Mouse (Mus musculus): ENCODE results near the gene Usp7. TPM values are rescaled to one million over a fixed set of nuclear protein-coding genes. Genes with fewer than 3 reads are reported as not detected.

Usp7 gene
- polyA plus RNA-seq, 1 experiment from 2014 or later = 28.4 TPM

- Histone ChIP-seq H3K36me3 (peaks cover 54% of the 10 kb centered on the region), H3K4me1 (peaks cover 7% of the 10 kb centered on the region; the same call in 1 of the 2 replicates), H3K27me3 (no peaks in the 10 kb centered on the region), H3K27ac (replicated peaks) (no peak overlapping the region), H3K4me3 (replicated peaks) (no peak overlapping the region), H3K9me3 (replicated peaks) (no peaks in the 10 kb centered on the region), H3K9ac (no peak overlapping the region), H3K4me2 (replicated peaks) (no peak overlapping the region)
- 60% methylated on average over 10 of the region's 10 CpGs for whole genome bisulfite sequencing
- ATAC-seq (ENCODE audit: insufficient number of reproducible peaks, low FRiP score, low TSS enrichment, low read depth) = no peak
Measured at GRCm38 (mm10) chr16:8715513-8716080, 76.5 kb downstream of the Usp7 start.

- Histone ChIP-seq H3K9me3 (replicated peaks) (no peaks in the 10 kb centered on the region), H3K4me2 (replicated peaks) (no peak overlapping the region), H3K36me3 (peaks cover 61% of the 10 kb centered on the region), H3K27me3 (no peaks in the 10 kb centered on the region), H3K27ac (replicated peaks) (no peak overlapping the region), H3K4me1 (peaks cover 7% of the 10 kb centered on the region; the same call in 1 of the 2 replicates), H3K4me3 (replicated peaks) (no peak overlapping the region), H3K9ac (no peak overlapping the region)
- WGBS = 81% methylated on average over 5 of the region's 5 CpGs
- ATAC-seq (ENCODE audit: insufficient number of reproducible peaks, low FRiP score, low TSS enrichment, low read depth) = no peak
Measured at GRCm38 (mm10) chr16:8714851-8715250, 77.3 kb downstream of the Usp7 start.

- 0 out of 2 replicates have a peak, but pooled peaks cover 3% of the 10 kb centered on the region for H3K4me1 ChIP-seq
- H3K36me3 ChIP-seq = peaks cover 88% of the 10 kb centered on the region
- no peak overlapping the region for H3K4me2 ChIP-seq (replicated peaks)
- H3K27me3 ChIP-seq = no peaks in the 10 kb centered on the region
- H3K4me3 ChIP-seq (replicated peaks) = no peak overlapping the region
- ATAC-seq (ENCODE audit: insufficient number of reproducible peaks, low FRiP score, low TSS enrichment, low read depth) = no peak
- no peaks in the 10 kb centered on the region for H3K9me3 ChIP-seq (replicated peaks)
- no peak overlapping the region for H3K27ac ChIP-seq (replicated peaks)
- 70% methylated on average over 9 of the region's 9 CpGs for WGBS
- no peak overlapping the region for H3K9ac ChIP-seq
Measured at GRCm38 (mm10) chr16:8711998-8712397, 80.1 kb downstream of the Usp7 start.

GRCm38 (mm10) chr16:8700586-8700985 lies 91.5 kb downstream of the Usp7 start:
- Histone ChIP-seq H3K9me3 (replicated peaks) (no peaks in the 10 kb centered on the region), H3K36me3 (peaks cover 91% of the 10 kb centered on the region), H3K4me1 (no peaks in the 10 kb centered on the region), H3K4me2 (replicated peaks) (no peak overlapping the region), H3K27ac (replicated peaks) (no peak overlapping the region), H3K27me3 (no peaks in the 10 kb centered on the region), H3K9ac (no peak overlapping the region), H3K4me3 (replicated peaks) (no peak overlapping the region)
- no peak for ATAC-seq (ENCODE audit: insufficient number of reproducible peaks, low FRiP score, low TSS enrichment, low read depth)
- WGBS = 87% methylated on average over 3 of the region's 3 CpGs

- Histone ChIP-seq H3K4me3 (replicated peaks) (no peak overlapping the region), H3K36me3 (peaks cover 94% of the 10 kb centered on the region), H3K4me2 (replicated peaks) (no peak overlapping the region), H3K27ac (replicated peaks) (no peak overlapping the region), H3K9ac (no peak overlapping the region), H3K9me3 (replicated peaks) (no peaks in the 10 kb centered on the region), H3K4me1 (no peaks in the 10 kb centered on the region), H3K27me3 (no peaks in the 10 kb centered on the region)
- ATAC-seq (ENCODE audit: insufficient number of reproducible peaks, low FRiP score, low TSS enrichment, low read depth) = no peak
- 91% methylated on average over 8 of the region's 8 CpGs for WGBS
Measured at GRCm38 (mm10) chr16:8699556-8699955, 92.6 kb downstream of the Usp7 start.

GRCm38 (mm10) chr16:8691206-8691605 lies 100.9 kb downstream of the Usp7 start:
- peaks cover 82% of the 10 kb centered on the region for H3K36me3 ChIP-seq
- no peak overlapping the region for H3K4me3 ChIP-seq (replicated peaks)
- no peak overlapping the region for H3K9ac ChIP-seq
- WGBS = 93% methylated on average over 7 of the region's 7 CpGs
- no peak overlapping the region for H3K4me2 ChIP-seq (replicated peaks)
- H3K27ac ChIP-seq (replicated peaks) = no peak overlapping the region
- no peaks in the 10 kb centered on the region for H3K9me3 ChIP-seq (replicated peaks)
- H3K4me1 ChIP-seq = no peaks in the 10 kb centered on the region
- no peaks in the 10 kb centered on the region for H3K27me3 ChIP-seq
- no peak for ATAC-seq (ENCODE audit: insufficient number of reproducible peaks, low FRiP score, low TSS enrichment, low read depth)

- Histone ChIP-seq H3K9me3 (replicated peaks) (no peaks in the 10 kb centered on the region), H3K4me3 (replicated peaks) (no peak overlapping the region), H3K4me1 (no peaks in the 10 kb centered on the region), H3K36me3 (peaks cover 77% of the 10 kb centered on the region), H3K4me2 (replicated peaks) (no peak overlapping the region), H3K27me3 (no peaks in the 10 kb centered on the region), H3K27ac (replicated peaks) (no peak overlapping the region), H3K9ac (no peak overlapping the region)
- ATAC-seq (ENCODE audit: insufficient number of reproducible peaks, low FRiP score, low TSS enrichment, low read depth) = no peak
- WGBS = 84% methylated on average over 11 of the region's 11 CpGs
Measured at GRCm38 (mm10) chr16:8689979-8690656, 102.0 kb downstream of the Usp7 start.

- Histone ChIP-seq H3K36me3 (peaks cover 54% of the 10 kb centered on the region), H3K27me3 (no peaks in the 10 kb centered on the region)
Measured at GRCm38 (mm10) chr16:8687559-8688112, 104.5 kb downstream of the Usp7 start.

GRCm38 (mm10) chr16:8686871-8687535 lies 105.1 kb downstream of the Usp7 start:
- Histone ChIP-seq H3K4me2 (replicated peaks) (no peak overlapping the region), H3K27ac (replicated peaks) (no peak overlapping the region), H3K9me3 (replicated peaks) (no peaks in the 10 kb centered on the region), H3K4me3 (replicated peaks) (no peak overlapping the region), H3K36me3 (peaks cover 48% of the 10 kb centered on the region), H3K4me1 (no peaks in the 10 kb centered on the region), H3K27me3 (no peaks in the 10 kb centered on the region), H3K9ac (no peak overlapping the region)
- WGBS = 70% methylated on average over 11 of the region's 11 CpGs
- no peak for ATAC-seq (ENCODE audit: insufficient number of reproducible peaks, low FRiP score, low TSS enrichment, low read depth)

More at GRCm38 (mm10) chr16:8687559-8688112, 104.5 kb downstream of the Usp7 start:
- H3K4me1 ChIP-seq = no peaks in the 10 kb centered on the region
- no peak overlapping the region for H3K27ac ChIP-seq (replicated peaks)
- ATAC-seq (ENCODE audit: insufficient number of reproducible peaks, low FRiP score, low TSS enrichment, low read depth) = no peak
- no peak overlapping the region for H3K4me3 ChIP-seq (replicated peaks)
- no peak overlapping the region for H3K4me2 ChIP-seq (replicated peaks)
- no peaks in the 10 kb centered on the region for H3K9me3 ChIP-seq (replicated peaks)
- no peak overlapping the region for H3K9ac ChIP-seq

GRCm38 (mm10) chr16:8686121-8686870 lies 105.8 kb downstream of the Usp7 start:
- WGBS = 53% methylated on average over 7 of the region's 7 CpGs
- ATAC-seq (ENCODE audit: insufficient number of reproducible peaks, low FRiP score, low TSS enrichment, low read depth) = no peak

GRCm38 (mm10) chr16:8685087-8685486 lies 107.0 kb downstream of the Usp7 start:
- no peak overlapping the region for H3K9ac ChIP-seq
- no peaks in the 10 kb centered on the region for H3K4me1 ChIP-seq
- ATAC-seq (ENCODE audit: insufficient number of reproducible peaks, low FRiP score, low TSS enrichment, low read depth) = no peak
- H3K4me3 ChIP-seq (replicated peaks) = no peak overlapping the region
- no peak overlapping the region for H3K27ac ChIP-seq (replicated peaks)
- WGBS = 41% methylated on average over 4 of the region's 4 CpGs
- no peaks in the 10 kb centered on the region for H3K27me3 ChIP-seq
- no peaks in the 10 kb centered on the region for H3K9me3 ChIP-seq (replicated peaks)
- H3K36me3 ChIP-seq = peaks cover 30% of the 10 kb centered on the region
- H3K4me2 ChIP-seq (replicated peaks) = no peak overlapping the region

More at GRCm38 (mm10) chr16:8686121-8686870, 105.8 kb downstream of the Usp7 start:
- Histone ChIP-seq H3K4me2 (replicated peaks) (no peak overlapping the region), H3K4me1 (no peaks in the 10 kb centered on the region), H3K36me3 (peaks cover 40% of the 10 kb centered on the region), H3K9me3 (replicated peaks) (no peaks in the 10 kb centered on the region), H3K9ac (no peak overlapping the region), H3K27ac (replicated peaks) (no peak overlapping the region), H3K4me3 (replicated peaks) (no peak overlapping the region), H3K27me3 (no peaks in the 10 kb centered on the region)

Measured in embryonic facial prominence, embryonic 15.5 days (tissue).